Comparison of ENCODE assay signal across 9 mouse cellular contexts in the genomic region with DNA sequence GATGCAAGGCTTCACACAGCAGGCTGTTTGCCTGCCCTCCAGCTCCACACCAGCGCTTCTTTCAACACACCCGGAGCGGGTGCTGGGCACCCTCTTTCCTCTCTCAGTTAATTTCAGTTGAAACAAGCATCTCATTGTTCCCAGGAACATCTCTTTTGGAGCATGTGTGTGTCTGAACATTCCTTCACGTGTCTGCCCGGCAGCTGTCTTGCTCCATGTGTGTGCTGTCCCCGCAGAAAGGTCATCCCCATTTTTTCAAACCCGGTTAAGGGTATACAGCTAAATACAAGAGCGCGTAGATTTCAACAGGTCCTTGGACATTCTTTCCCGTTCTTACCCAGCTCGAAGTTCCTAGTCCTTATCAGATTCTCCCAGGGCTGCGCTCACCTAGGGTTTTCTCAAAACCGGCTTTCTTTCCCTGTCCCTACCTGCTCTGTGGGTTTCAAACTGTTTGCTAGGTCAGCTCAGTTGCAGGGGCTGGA.
DNase-seq lines count a peak whose midpoint lies in the region; ATAC-seq and TF ChIP-seq lines count a peak whose summit lies in the region.
"Had no signal": no experiment of that assay in that cellular context is flagged by ENCODE, and none has a peak within 500 bp of the region (broad histone marks: within the 10 kb centered on the region; RNA-seq: fewer than 3 reads in every experiment).

No protein-coding gene starts in this region.

- H3K36me3 ChIP-seq in forebrain, embryonic 11.5 days (ENCODE audit: control insufficient read depth, insufficient read depth, low read length), result no peaks in the 10 kb centered on the region
- no peaks in the 10 kb centered on the region for H3K36me3 ChIP-seq in forebrain, embryonic 14.5 days (ENCODE audit: control insufficient read depth, insufficient read depth, low read length)
- H3K36me3 ChIP-seq in neural tube, embryonic 15.5 days, result no peaks in the 10 kb centered on the region
- no peaks in the 10 kb centered on the region for H3K36me3 ChIP-seq in limb, embryonic 14.5 days (ENCODE audit: control insufficient read depth, insufficient read depth, low read length)

- WGBS in forebrain, embryonic 11.5 days, result 17% methylated on average over 13 of the region's 13 CpGs
- 17% methylated on average over 13 of the region's 13 CpGs for WGBS in forebrain, embryonic 14.5 days
- 19% methylated on average over 13 of the region's 13 CpGs for WGBS in neural tube, embryonic 15.5 days
- 27% methylated on average over 13 of the region's 13 CpGs for WGBS in limb, embryonic 14.5 days

- H3K27me3 ChIP-seq in forebrain, embryonic 11.5 days (ENCODE audit: control insufficient read depth, insufficient read depth, low read length), result no peaks in the 10 kb centered on the region
- H3K27me3 ChIP-seq in forebrain, embryonic 14.5 days (replicated peaks; ENCODE audit: control insufficient read depth, insufficient read depth, low read length), result no peaks in the 10 kb centered on the region
- H3K27me3 ChIP-seq in neural tube, embryonic 15.5 days (replicated peaks), result no peaks in the 10 kb centered on the region
- no peaks in the 10 kb centered on the region for H3K27me3 ChIP-seq in limb, embryonic 14.5 days (ENCODE audit: control insufficient read depth, insufficient read depth, low read length)

- no peak overlapping the region for H3K4me3 ChIP-seq in forebrain, embryonic 11.5 days (ENCODE audit: low read depth, low read length)
- H3K4me3 ChIP-seq in forebrain, embryonic 14.5 days (ENCODE audit: low read depth, low read length), result no peak overlapping the region
- H3K4me3 ChIP-seq in neural tube, embryonic 15.5 days (replicated peaks), result no peak overlapping the region
- no peak overlapping the region for H3K4me3 ChIP-seq in limb, embryonic 14.5 days (replicated peaks; ENCODE audit: low read length)
- no peak overlapping the region for H3K4me3 ChIP-seq in left cerebral cortex, adult 2 months
- H3K4me3 ChIP-seq: erythroblast, embryonic 14.5 days had no signal

- no peak for ATAC-seq in forebrain, embryonic 11.5 days (replicated peaks; ENCODE audit: low FRiP score)
- no peak for ATAC-seq in forebrain, embryonic 14.5 days
- ATAC-seq in neural tube, embryonic 15.5 days (ENCODE audit: low FRiP score), result no peak; the same call in 1 of the 2 replicates
- peak; percentile 51; the same call in 1 of the 2 replicates for ATAC-seq in limb, embryonic 14.5 days (ENCODE audit: low FRiP score, low read depth)

- no peak for TF ChIP-seq CTCF in left cerebral cortex, adult 2 months (IDR thresholded peaks at IDR 0.05)

- no peak overlapping the region for H3K27ac ChIP-seq in forebrain, embryonic 11.5 days (ENCODE audit: low read depth, low read length)
- no peak overlapping the region for H3K27ac ChIP-seq in forebrain, embryonic 14.5 days (ENCODE audit: low read depth, low read length)
- H3K27ac ChIP-seq in neural tube, embryonic 15.5 days (replicated peaks), result no peak overlapping the region
- H3K27ac ChIP-seq in limb, embryonic 14.5 days (replicated peaks; ENCODE audit: low read depth, low read length), result no peak overlapping the region
- no peak overlapping the region for H3K27ac ChIP-seq in left cerebral cortex, adult 2 months

- H3K9ac ChIP-seq in forebrain, embryonic 11.5 days (ENCODE audit: low read length), result no peak overlapping the region
- H3K9ac ChIP-seq in forebrain, embryonic 14.5 days (ENCODE audit: low read length), result no peak overlapping the region
- H3K9ac ChIP-seq in neural tube, embryonic 15.5 days (replicated peaks), result no peak overlapping the region
- H3K9ac ChIP-seq in limb, embryonic 14.5 days (ENCODE audit: low read depth, low read length, severe bottlenecking), result no peak overlapping the region

- intact Hi-C loops in left cerebral cortex, adult 2 months (cut with DNase I), result no loop called here

- H3K9me3 ChIP-seq in forebrain, embryonic 11.5 days (ENCODE audit: control insufficient read depth, low read length), result no peaks in the 10 kb centered on the region
- H3K9me3 ChIP-seq in forebrain, embryonic 14.5 days (replicated peaks; ENCODE audit: control insufficient read depth, low read length), result no peaks in the 10 kb centered on the region
- no peaks in the 10 kb centered on the region for H3K9me3 ChIP-seq in neural tube, embryonic 15.5 days (replicated peaks)
- no peaks in the 10 kb centered on the region for H3K9me3 ChIP-seq in limb, embryonic 14.5 days (ENCODE audit: control insufficient read depth, low read length)

- no peaks in the 10 kb centered on the region; the same call in 1 of the 2 replicates for H3K4me1 ChIP-seq in forebrain, embryonic 11.5 days (replicated peaks; ENCODE audit: control insufficient read depth, insufficient read depth, low read length)
- peaks cover 7% of the 10 kb centered on the region; the same call in 1 of the 2 replicates for H3K4me1 ChIP-seq in forebrain, embryonic 14.5 days (ENCODE audit: control insufficient read depth, insufficient read depth, low read length)
- peaks cover 7% of the 10 kb centered on the region; the same call in 1 of the 2 replicates for H3K4me1 ChIP-seq in neural tube, embryonic 15.5 days
- H3K4me1 ChIP-seq in limb, embryonic 14.5 days (ENCODE audit: control insufficient read depth, insufficient read depth, low read length), result peaks cover 17% of the 10 kb centered on the region

- DNase-seq in forebrain, embryonic 11.5 days (ENCODE audit: low spot score), result no peak
- DNase-seq in forebrain, embryonic 14.5 days (ENCODE audit: low spot score), result no peak
- DNase-seq in neural tube, embryonic 10.5 days (ENCODE audit: extremely low spot score, low spot score), result peak; percentile 40
- DNase-seq in limb, embryonic 14.5 days (ENCODE audit: low spot score), result no peak
- DNase-seq in cerebellum, postnatal 36 days, result no peak
- DNase-seq in left cerebral cortex, adult 2 months (ENCODE audit: extremely low spot score in 1 of 2, low spot score in 2 of 2), result no peak
- no peak for DNase-seq in cerebellum, adult 11-12 months

- peak overlapping the region; percentile 18; the same call in 1 of the 2 replicates for H3K4me2 ChIP-seq in forebrain, embryonic 11.5 days (ENCODE audit: low read depth, low read length, severe bottlenecking)
- H3K4me2 ChIP-seq in forebrain, embryonic 14.5 days (ENCODE audit: low read length), result no peak overlapping the region
- H3K4me2 ChIP-seq in neural tube, embryonic 15.5 days, result no peak overlapping the region
- no peak overlapping the region for H3K4me2 ChIP-seq in limb, embryonic 14.5 days (replicated peaks; ENCODE audit: low read depth, low read length, severe bottlenecking)

- TF ChIP-seq POLR2A in limb, embryonic 14.5 days (IDR thresholded peaks at IDR 0.05; ENCODE audit: borderline replicate concordance, extremely low read depth, insufficient read depth, insufficient read length), result no peak
